Mouse (Mus musculus): ENCODE data around the gene Ccdc87.
A peak's percentile ranks its signal among the peaks of the same experiment; 100 is the strongest.
"Not testable (repeated sequence)": the region's sequence is repeated elsewhere in the genome, so short reads cannot be mapped to it uniquely, and the experiment has no call there.

Ccdc87 gene

GRCm38 (mm10) chr19:4839149-4839548 is at the start of gene Ccdc87, which contains the start of gene Ccs:
Ccdc87 (plus strand) TSS chr19:4839366.
Ccs (minus strand) TSS chr19:4839332.
- peak; percentile 95 to 97 for DNase-seq

GRCm38 (mm10) chr19:4793281-4793830 is 45.8 kb upstream of the Ccdc87 start:
- no peak for DNase-seq

DNA sequence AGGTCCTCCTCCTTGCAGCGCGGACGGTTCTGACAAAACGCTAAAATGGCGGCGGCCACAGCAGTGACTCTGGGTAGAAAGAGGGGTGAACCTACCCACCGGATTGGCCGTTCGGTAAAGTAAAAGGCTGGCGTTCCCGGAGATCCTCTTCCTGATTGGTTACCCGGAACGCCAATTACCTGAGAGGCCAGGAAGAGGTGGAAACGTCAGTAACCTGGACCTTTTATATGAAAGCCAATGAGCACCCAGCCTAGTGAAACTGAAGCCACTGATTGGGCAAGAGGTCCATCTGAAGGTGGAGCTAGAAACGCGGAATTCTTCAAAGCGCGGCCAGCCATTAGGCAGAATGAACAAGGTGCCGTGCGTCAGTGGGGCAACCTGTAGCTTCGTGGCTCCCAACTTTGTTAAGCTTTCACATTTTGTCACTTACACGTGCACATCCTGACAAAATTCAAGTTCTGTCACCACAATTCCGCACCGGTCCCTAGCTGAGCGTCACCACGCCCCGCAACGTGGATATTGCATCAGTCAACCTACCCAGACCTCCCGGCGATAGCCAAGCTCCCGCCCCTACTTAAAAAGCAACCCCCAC is 45.2 kb upstream of the Ccdc87 start, which contains the start of gene Rbm4:
Rbm4 (minus strand) TSS at position 71 of the 592 bp plus-strand sequence.
- peak; percentile 98 to 99 for DNase-seq

- no peak for DNase-seq
Measured at GRCm38 (mm10) chr19:4795929-4796328, 43.2 kb upstream of the Ccdc87 start.

- no peak for DNase-seq
Measured at GRCm38 (mm10) chr19:4797846-4798245, 41.3 kb upstream of the Ccdc87 start.

GRCm38 (mm10) chr19:4799083-4799482 is 40.1 kb upstream of the Ccdc87 start:
- no peak for DNase-seq

- DNase-seq, result peak; percentile 62 to 66
Measured at GRCm38 (mm10) chr19:4802691-4803091, 36.5 kb upstream of the Ccdc87 start.

DNA sequence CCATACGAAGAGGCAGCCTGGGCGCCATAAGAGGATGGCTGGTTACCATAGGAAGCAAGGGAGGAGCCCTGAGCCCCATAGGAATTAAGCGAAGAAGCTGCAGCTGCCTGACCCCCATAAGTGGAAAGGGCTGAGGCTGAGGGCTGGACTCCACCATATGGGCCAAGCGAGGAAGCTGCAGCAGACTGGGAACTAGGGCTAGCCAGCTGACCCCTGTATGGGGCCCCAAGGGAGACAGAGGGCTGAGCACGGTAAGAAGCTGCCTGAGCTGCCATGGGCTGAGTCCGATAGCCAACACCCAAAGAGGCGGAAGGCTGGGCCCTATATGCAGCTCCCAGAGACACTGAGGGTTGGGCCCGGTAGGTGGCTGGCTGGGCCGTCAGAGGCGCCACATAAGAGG is 35.9 kb upstream of the Ccdc87 start:
- DNase-seq, result peak; percentile 29 to 35

DNA sequence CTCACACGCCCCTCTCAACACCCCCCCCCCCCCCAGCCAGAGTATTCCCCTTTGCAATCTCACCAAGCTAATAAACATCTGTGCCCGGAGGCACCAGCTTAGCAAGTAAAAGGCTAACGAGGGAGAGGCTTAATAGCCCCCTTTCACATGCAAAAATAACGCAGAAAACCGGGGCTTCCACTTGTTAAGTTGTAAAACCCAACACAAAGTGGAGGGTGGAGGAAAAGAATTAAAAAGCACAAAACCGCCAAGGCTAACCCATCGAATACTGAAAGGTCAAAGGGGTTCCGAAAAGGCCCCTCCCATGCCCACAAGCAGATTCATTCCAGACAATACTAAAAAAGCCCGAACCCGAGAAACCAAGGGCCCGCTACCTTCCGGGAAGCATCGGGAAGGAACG is 28.9 kb upstream of the Ccdc87 start:
- no peak for DNase-seq

GRCm38 (mm10) chr19:4810746-4811062 is 28.5 kb upstream of the Ccdc87 start:
- DNase-seq, result no peak

GRCm38 (mm10) chr19:4811063-4811908 is 27.9 kb upstream of the Ccdc87 start, which contains the start of the genes Gm21992 and Rbm14:
Gm21992 (minus strand) TSS chr19:4811612.
Rbm14 (minus strand) TSS chr19:4811634.
- peak; percentile 99 for DNase-seq

- DNase-seq, result no peak
Measured at GRCm38 (mm10) chr19:4811909-4812242, 27.3 kb upstream of the Ccdc87 start.

DNA sequence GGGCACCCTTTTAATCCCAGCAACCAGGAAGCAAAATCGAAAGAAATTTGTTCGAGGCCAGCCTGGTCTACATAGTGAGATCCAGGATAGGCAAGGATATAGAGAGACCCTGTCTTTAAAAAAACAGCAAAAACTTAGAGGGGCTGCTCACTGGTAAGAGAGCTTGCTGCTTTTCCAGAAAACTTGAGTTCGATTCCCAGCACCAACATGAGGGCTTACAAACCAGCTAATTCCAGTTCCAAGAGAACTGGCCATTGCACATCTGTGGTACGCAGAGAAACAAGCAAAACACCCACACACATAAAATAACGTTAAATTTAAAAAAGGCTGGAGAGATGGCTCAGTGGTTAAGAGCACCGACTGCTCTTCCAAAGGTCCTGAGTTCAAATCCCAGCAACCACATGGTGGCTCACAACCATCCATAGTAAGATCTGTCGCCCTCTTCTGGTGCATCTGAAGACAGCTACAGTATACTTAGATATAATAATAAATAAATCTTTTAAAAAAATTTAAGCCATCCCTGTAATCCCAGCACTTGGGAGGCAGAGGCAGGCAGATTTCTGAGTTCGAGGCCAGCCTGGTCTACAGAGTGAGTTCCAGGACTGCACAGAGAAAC is 26.7 kb upstream of the Ccdc87 start:
- DNase-seq, result not testable (repeated sequence)

- DNase-seq, result peak; percentile 62 to 70
Measured at GRCm38 (mm10) chr19:4813015-4813414, 26.2 kb upstream of the Ccdc87 start.

DNA sequence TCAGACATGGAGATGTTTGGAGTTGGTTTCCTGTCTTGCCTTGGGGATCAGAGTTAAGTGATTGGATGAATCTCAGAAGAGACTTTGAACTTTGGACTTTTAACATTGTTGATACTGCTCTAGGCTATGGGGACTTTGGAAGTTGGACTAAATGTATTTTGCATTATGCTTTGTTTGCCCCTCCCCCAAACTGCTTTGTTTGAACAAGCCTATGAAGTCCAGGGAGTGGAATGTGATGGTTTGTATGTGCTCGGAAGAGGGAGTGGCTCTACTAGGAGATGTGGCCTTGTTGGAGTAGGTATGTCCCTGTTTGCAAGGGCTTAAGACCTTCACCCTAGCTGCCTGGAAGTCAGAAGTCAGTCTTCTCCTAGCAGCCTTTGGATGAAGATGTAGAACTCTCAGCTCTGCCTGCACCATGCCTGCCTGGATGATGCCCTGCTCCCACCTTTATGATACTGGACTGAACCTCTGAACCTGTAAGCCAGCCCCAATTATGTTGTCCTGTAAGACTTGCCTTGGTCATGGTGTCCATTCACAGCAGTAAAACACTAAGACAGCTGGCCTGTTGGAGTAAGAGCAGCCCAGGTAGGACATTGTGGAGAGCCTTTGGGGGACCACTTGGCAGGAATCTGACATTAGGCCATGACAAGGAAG is 21.9 kb upstream of the Ccdc87 start:
- DNase-seq, result no peak

- DNase-seq, result peak; percentile 93 to 95
Measured at GRCm38 (mm10) chr19:4820678-4821303, 18.4 kb upstream of the Ccdc87 start.

GRCm38 (mm10) chr19:4828444-4829114 is 10.6 kb upstream of the Ccdc87 start:
- no peak for DNase-seq

GRCm38 (mm10) chr19:4829156-4829555 is 10.0 kb upstream of the Ccdc87 start:
- DNase-seq, result peak; percentile 94

DNA sequence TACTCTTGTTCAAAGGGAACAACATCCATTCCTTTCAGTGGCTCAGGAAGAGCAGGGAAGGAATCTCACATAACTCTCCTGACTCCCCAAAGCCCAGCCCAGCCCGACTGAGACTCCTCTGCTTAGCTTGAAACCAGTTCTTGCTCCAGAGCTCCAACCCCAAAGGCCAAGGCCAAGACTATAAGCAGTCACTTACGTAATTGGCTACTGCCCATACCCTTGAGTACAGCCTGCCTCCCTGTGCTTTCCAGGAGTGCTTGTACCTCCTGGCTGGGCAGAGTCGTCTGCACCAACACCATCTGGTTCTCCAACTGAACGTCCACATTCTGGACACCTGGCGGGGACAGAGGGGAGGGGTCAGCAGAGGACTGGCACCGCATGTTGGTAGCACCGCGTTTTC is 5.2 kb upstream of the Ccdc87 start:
- no peak for DNase-seq

DNA sequence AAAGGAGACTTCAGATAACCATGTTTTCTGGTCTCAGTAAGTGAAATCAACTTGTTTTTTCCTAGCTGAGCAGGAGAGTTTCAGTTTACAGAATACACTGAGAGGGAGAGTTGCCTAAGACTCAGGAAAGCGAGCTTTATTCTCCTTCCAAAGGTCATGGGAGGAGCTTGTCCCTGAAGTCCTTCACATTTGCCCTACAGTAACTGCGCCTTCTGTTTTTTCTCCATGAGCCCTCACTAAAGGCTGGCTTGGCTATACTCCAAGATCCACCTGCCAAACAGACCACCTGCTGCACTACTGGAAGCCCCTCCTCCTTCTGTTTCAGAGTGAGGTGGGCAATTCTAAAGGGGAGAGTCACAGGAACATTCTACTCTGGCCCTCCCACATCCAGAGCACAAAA is 3.1 kb upstream of the Ccdc87 start:
- peak; percentile 42 to 46 for DNase-seq

- DNase-seq, result peak in 1 of 2 experiments; percentile 36
Measured at GRCm38 (mm10) chr19:4837049-4837448, 2.1 kb upstream of the Ccdc87 start.
